Mouse (Mus musculus) central nervous system, embryonic 18 days (tissue): ENCODE data around the gene Rimbp2. TPM values are rescaled to one million over a fixed set of nuclear protein-coding genes. Genes with fewer than 3 reads are reported as not detected.

Experiments used
- polyA plus RNA-seq: library from polyadenylated mRNA; depleted of rRNA; stranded (reverse); fragments of >200 nt; gene quantifications from 2 replicates; pipeline ENCODE4 v1.2.3, GENCODE M21; 2012; rRNA removed

Rimbp2 gene
- 36.6 and 38.8 TPM in 2 replicates for polyA plus RNA-seq

GRCm38 (mm10) chr5:128953278-128954070 is at the start of gene Rimbp2:
Gene Rimbp2 (minus strand): TSS chr5:128953486.

Other genes starting within 250 kb of the Rimbp2 start
- gene Stx2, start 55.1 kb upstream of the Rimbp2 start, polyA plus RNA-seq: 51.2 and 54.2 TPM in 2 replicates
- gene Ran, start 66.6 kb upstream of the Rimbp2 start, polyA plus RNA-seq: 175 and 181 TPM in 2 replicates
- 0.55 and 1.0 TPM in 2 replicates for gene Adgrd1, start 143.3 kb upstream of the Rimbp2 start, polyA plus RNA-seq